Mouse (Mus musculus): ENCODE data around the gene Gm20388. TPM values are rescaled to one million over a fixed set of nuclear protein-coding genes. Genes with fewer than 3 reads are reported as not detected.

Gm20388 gene
- polyA plus RNA-seq, 1 experiment = 28.1 TPM

- peaks cover 2% of the 10 kb centered on the region; the same call in 1 of the 2 replicates for H3K27me3 ChIP-seq (ENCODE audit: control insufficient read depth, insufficient read depth, low read length, poor library complexity, severe bottlenecking)
- no peaks in the 10 kb centered on the region for H3K9me3 ChIP-seq (replicated peaks; ENCODE audit: control insufficient read depth, insufficient read depth, low read length, poor library complexity, severe bottlenecking)
- H3K4me1 ChIP-seq (ENCODE audit: control insufficient read depth, insufficient read depth, low read length) = no peaks in the 10 kb centered on the region
- no peaks in the 10 kb centered on the region for H3K36me3 ChIP-seq (ENCODE audit: control insufficient read depth, insufficient read depth, low read length, poor library complexity, severe bottlenecking)
- TF ChIP-seq EP300 (IDR thresholded peaks at IDR 0.05; ENCODE audit: insufficient read depth, low read depth, low read length) (no peak), CTCF (IDR thresholded peaks at IDR 0.05; ENCODE audit: low read depth, low read length) (no peak), POLR2A (IDR thresholded peaks at IDR 0.05; ENCODE audit: insufficient read depth, low read length) (no peak)
- H3K4me3 ChIP-seq (ENCODE audit: low read depth, low read length) = peak overlapping the region; percentile 71
- peak overlapping the region; percentile 78 for H3K9ac ChIP-seq (ENCODE audit: low read depth, poor library complexity, severe bottlenecking)
- H3K27ac ChIP-seq (ENCODE audit: insufficient read depth, low read length) = no peak overlapping the region
Measured at GRCm38 (mm10) chr8:120489142-120489754, 578.6 kb downstream of the Gm20388 start.

GRCm38 (mm10) chr8:120489771-120490281 lies 579.2 kb downstream of the Gm20388 start:
- H3K4me3 ChIP-seq (ENCODE audit: low read depth, low read length) = peak overlapping the region; percentile 71
- TF ChIP-seq CTCF (IDR thresholded peaks at IDR 0.05; ENCODE audit: low read depth, low read length) (no peak), EP300 (IDR thresholded peaks at IDR 0.05; ENCODE audit: insufficient read depth, low read depth, low read length) (no peak), POLR2A (IDR thresholded peaks at IDR 0.05; ENCODE audit: insufficient read depth, low read length) (no peak)
- H3K27ac ChIP-seq (ENCODE audit: insufficient read depth, low read length) = no peak overlapping the region
- peaks cover 2% of the 10 kb centered on the region; the same call in 1 of the 2 replicates for H3K27me3 ChIP-seq (ENCODE audit: control insufficient read depth, insufficient read depth, low read length, poor library complexity, severe bottlenecking)
- H3K4me1 ChIP-seq (ENCODE audit: control insufficient read depth, insufficient read depth, low read length) = no peaks in the 10 kb centered on the region
- H3K9ac ChIP-seq (ENCODE audit: low read depth, poor library complexity, severe bottlenecking) = peak overlapping the region; percentile 78
- no peaks in the 10 kb centered on the region for H3K36me3 ChIP-seq (ENCODE audit: control insufficient read depth, insufficient read depth, low read length, poor library complexity, severe bottlenecking)
- H3K9me3 ChIP-seq (replicated peaks; ENCODE audit: control insufficient read depth, insufficient read depth, low read length, poor library complexity, severe bottlenecking) = no peaks in the 10 kb centered on the region

- Histone ChIP-seq H3K4me1 (ENCODE audit: control insufficient read depth, insufficient read depth, low read length) (peaks cover 2% of the 10 kb centered on the region), H3K27ac (ENCODE audit: insufficient read depth, low read length) (no peak overlapping the region), H3K4me3 (ENCODE audit: low read depth, low read length) (peak overlapping the region; percentile 71), H3K36me3 (ENCODE audit: control insufficient read depth, insufficient read depth, low read length, poor library complexity, severe bottlenecking) (no peaks in the 10 kb centered on the region), H3K9me3 (replicated peaks; ENCODE audit: control insufficient read depth, insufficient read depth, low read length, poor library complexity, severe bottlenecking) (no peaks in the 10 kb centered on the region), H3K9ac (ENCODE audit: low read depth, poor library complexity, severe bottlenecking) (peak overlapping the region; percentile 78), H3K27me3 (ENCODE audit: control insufficient read depth, insufficient read depth, low read length, poor library complexity, severe bottlenecking) (peaks cover 2% of the 10 kb centered on the region; the same call in 1 of the 2 replicates)
- TF ChIP-seq POLR2A (IDR thresholded peaks at IDR 0.05; ENCODE audit: insufficient read depth, low read length) (no peak), EP300 (IDR thresholded peaks at IDR 0.05; ENCODE audit: insufficient read depth, low read depth, low read length) (0 out of 2 replicates have a peak, but pooled peaks have one; percentile 19)
Measured at GRCm38 (mm10) chr8:120490354-120491141, 579.9 kb downstream of the Gm20388 start.

GRCm38 (mm10) chr8:120491166-120491793 lies 580.6 kb downstream of the Gm20388 start:
- Histone ChIP-seq H3K36me3 (ENCODE audit: control insufficient read depth, insufficient read depth, low read length, poor library complexity, severe bottlenecking) (no peaks in the 10 kb centered on the region), H3K9ac (ENCODE audit: low read depth, poor library complexity, severe bottlenecking) (0 out of 2 replicates have a peak overlapping the region, but pooled peaks have one; percentile 78), H3K4me1 (ENCODE audit: control insufficient read depth, insufficient read depth, low read length) (peaks cover 2% of the 10 kb centered on the region), H3K27me3 (ENCODE audit: control insufficient read depth, insufficient read depth, low read length, poor library complexity, severe bottlenecking) (peaks cover 2% of the 10 kb centered on the region; the same call in 1 of the 2 replicates), H3K27ac (ENCODE audit: insufficient read depth, low read length) (no peak overlapping the region), H3K9me3 (replicated peaks; ENCODE audit: control insufficient read depth, insufficient read depth, low read length, poor library complexity, severe bottlenecking) (no peaks in the 10 kb centered on the region), H3K4me3 (ENCODE audit: low read depth, low read length) (no peak overlapping the region)
- no peak for TF ChIP-seq CTCF (IDR thresholded peaks at IDR 0.05; ENCODE audit: low read depth, low read length)
- TF ChIP-seq EP300 (IDR thresholded peaks at IDR 0.05; ENCODE audit: insufficient read depth, low read depth, low read length) = no peak
- no peak for TF ChIP-seq POLR2A (IDR thresholded peaks at IDR 0.05; ENCODE audit: insufficient read depth, low read length)

GRCm38 (mm10) chr8:120492193-120492880 lies 581.7 kb downstream of the Gm20388 start:
- Histone ChIP-seq H3K4me3 (ENCODE audit: low read depth, low read length) (no peak overlapping the region), H3K27ac (ENCODE audit: insufficient read depth, low read length) (no peak overlapping the region), H3K36me3 (ENCODE audit: control insufficient read depth, insufficient read depth, low read length, poor library complexity, severe bottlenecking) (no peaks in the 10 kb centered on the region), H3K27me3 (ENCODE audit: control insufficient read depth, insufficient read depth, low read length, poor library complexity, severe bottlenecking) (peaks cover 2% of the 10 kb centered on the region; the same call in 1 of the 2 replicates), H3K4me1 (ENCODE audit: control insufficient read depth, insufficient read depth, low read length) (peaks cover 2% of the 10 kb centered on the region), H3K9ac (ENCODE audit: low read depth, poor library complexity, severe bottlenecking) (no peak overlapping the region), H3K9me3 (replicated peaks; ENCODE audit: control insufficient read depth, insufficient read depth, low read length, poor library complexity, severe bottlenecking) (no peaks in the 10 kb centered on the region)
- TF ChIP-seq EP300 (IDR thresholded peaks at IDR 0.05; ENCODE audit: insufficient read depth, low read depth, low read length) = no peak
- no peak for TF ChIP-seq POLR2A (IDR thresholded peaks at IDR 0.05; ENCODE audit: insufficient read depth, low read length)

Data from ES-Bruce4 (cell line).